Mouse (Mus musculus): Measurements from ENCODE around the gene Klf4.

Klf4 gene

DNA sequence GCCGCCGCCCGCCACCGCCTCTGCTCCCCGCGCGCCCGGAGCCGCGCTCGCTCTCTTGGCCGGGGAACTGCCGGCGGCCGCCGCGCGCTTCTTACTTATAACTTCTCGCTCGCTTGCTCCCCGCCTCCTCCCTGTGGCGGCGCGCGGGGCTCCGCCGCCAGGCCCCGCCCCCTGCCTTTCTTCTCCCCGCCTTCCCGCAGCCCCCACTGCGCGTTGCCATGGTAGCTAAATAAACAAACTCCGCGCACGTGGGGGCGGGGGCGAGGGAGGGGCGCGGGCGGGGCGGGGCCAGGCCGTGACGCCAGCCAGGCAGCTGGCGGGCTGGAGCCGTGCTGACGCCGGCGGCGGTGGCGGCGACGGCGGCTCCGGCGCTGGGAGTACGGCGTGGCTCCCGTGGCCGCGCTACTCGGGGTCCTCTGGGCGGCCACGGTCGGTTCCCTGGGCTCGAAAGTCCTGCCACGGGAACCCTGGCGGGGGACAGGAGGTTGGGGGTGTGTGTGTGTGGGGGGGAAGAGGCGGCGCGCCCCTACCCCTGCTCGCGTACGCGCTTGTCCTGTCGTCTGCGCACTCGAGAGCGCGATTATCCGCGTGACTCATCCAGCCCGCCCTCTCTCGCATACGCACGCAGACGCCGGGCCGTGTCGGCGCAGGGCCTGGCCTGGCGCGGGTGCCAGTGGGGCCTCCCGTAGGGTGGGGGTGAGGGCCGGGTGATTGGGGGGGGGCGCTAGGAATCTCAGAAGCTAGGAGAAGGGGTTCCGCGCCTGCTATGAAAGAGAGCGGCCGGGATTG, at the start of gene Klf4:
Gene Klf4, minus strand, starts transcription at position 60 of the 789 bp plus-strand sequence.
- in situ Hi-C loops (cut with MboI, MseI), result loop anchor here (10.0 kb wide), 1 partner anchor 1142 kb away; no protein-coding TSS in a partner anchor

DNA sequence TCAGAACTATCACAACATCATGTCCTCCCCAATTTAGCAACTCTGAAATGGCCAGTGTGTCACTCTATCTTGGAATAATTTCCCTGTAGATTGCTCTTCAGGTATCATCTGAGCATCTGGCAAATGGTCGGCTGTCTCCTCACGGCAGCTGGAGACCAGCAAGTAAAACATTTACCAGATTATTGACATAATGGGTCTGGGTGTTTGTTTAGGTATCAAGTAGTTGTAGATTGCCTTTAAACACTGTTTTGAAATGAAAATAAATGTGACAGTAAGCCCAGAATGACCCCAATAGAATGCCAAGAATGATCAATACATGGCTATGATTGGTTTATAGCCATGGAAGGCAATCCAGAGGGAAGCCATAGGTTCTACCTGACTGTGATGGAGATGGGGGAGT, 39.2 kb upstream of the Klf4 start:
- in situ Hi-C loops (cut with MboI, MseI), result no loop called here

DNA sequence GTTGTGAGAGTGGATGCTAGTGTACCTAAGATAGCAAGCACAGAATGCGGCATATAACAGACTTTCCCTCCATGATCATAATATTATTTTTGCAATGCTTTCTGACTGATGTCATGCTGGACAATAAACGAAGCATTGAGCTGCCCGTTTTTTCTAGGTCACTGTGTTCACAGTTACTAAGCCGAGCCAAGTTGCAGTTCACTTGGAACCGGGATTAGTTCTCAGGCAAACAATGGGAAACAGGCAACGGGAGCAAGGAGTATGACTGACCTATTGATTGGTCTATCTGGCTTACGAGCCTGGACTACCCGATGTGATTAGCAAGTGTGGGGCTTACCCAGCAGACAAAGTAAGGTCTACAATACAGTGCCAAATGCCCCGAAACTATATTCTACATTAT, 35.7 kb upstream of the Klf4 start:
- in situ Hi-C loops (cut with MboI, MseI), result loop anchor here (10.0 kb wide), 1 partner anchor 1803 kb away; no protein-coding TSS in a partner anchor

DNA sequence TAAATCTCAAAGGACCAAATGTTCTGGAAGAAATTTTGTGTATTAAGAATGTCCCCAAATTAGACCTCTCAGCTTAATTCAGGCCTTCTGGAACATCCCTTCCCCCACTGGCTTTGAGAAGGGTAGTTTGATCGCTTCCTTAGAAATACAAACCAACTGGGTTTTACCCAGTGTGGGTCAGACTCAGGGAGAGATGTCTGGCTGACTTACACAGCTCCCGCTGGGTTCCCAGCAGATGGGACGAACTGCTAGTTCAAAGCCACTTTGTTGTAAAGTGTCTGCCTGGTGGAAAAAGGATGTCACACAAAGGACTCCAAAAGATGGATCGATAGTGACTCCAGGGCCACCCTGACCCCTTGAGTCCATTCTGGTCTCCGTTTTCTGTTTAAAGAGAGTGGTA, 35.3 kb upstream of the Klf4 start:
- in situ Hi-C loops (cut with MboI, MseI), result loop anchor here (10.0 kb wide), 1 partner anchor 1803 kb away; no protein-coding TSS in a partner anchor

DNA sequence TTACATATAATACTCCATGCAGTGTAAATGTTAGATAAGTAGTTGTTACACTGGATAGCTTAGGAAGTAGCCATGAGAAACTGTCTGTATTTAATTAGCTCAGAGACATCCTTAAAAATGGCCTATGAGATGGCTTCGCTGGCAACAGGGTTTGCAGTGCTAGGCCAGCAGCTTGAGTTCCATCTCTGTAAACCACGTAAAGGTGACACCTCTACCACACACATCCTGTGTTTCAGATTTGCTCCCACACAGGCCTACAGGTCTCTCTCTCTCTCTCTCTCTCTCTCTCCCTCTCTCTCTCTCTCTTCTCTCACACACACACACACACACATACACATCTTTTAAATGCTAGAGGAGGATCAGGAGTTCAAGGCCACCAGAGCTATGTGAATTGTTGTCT, 32.1 kb upstream of the Klf4 start:
- in situ Hi-C loops (cut with MboI, MseI), result loop anchor here (10.0 kb wide), 1 partner anchor 1800 kb away; no protein-coding TSS in a partner anchor

DNA sequence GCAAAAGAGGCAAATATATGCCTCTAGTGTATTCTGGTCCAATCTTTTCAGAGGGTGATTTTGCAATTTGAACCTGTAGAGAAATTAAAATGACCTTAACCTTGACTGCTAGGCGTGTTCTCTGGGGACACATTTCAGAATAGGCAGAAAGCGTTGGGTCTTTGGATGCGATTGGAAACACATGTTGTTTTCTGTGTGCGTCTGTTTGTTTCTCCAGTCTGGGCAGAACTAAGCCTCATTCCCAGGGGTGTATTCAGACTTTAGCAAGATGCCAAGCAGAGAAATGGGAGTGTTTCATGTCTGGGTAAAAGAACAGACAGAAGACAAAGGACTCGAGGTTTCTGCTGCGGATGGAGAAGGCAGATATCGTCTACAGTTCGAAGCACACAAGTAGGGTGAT, 30.8 kb upstream of the Klf4 start:
- in situ Hi-C loops (cut with MboI, MseI), result loop anchor here (10.0 kb wide), 1 partner anchor 1798 kb away; no protein-coding TSS in a partner anchor

DNA sequence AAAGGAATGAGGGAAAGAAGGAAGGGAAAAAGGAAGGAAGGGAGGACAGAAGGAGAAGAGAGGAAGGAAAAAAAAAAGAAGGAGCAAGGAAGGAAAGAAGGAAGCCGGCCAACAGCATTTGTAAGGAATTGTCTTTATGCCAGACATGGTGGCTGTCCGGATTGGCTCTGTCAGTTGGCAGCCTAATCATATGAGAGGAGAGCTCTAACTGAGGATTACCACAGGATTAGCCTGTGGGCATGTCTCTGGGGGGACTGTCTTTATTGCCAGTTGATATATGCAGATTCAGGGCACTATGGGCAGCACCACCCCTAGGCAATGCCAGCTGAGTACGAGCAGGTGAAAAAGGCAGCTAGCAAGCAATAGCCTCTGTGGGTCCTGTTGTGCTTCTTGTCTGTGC, 29.8 kb upstream of the Klf4 start:
- in situ Hi-C loops (cut with MboI, MseI), result loop anchor here (10.0 kb wide), 1 partner anchor 1797 kb away; no protein-coding TSS in a partner anchor

DNA sequence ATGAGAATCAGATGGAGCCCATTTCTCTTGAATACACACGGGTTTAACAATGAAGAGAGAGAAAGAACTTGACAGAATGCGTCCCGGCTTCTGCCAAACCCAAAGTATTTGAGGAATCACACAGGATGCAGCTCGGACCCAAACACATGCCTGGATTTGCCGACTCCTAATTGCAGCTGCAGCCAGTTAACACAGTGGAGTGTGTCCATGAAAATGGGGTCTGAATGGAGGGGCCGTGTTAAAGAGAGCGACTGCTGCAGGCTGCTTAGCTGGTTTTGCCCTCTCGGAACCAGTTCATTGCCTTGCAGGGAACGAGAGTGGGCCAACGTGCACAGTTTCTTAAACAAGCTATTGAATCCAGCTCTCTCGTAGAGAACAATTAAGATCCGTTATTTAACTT, 14.6 kb upstream of the Klf4 start:
- in situ Hi-C loops (cut with MboI, MseI), result loop anchor here (10.0 kb wide), 1 partner anchor 62 kb away; no protein-coding TSS in a partner anchor

DNA sequence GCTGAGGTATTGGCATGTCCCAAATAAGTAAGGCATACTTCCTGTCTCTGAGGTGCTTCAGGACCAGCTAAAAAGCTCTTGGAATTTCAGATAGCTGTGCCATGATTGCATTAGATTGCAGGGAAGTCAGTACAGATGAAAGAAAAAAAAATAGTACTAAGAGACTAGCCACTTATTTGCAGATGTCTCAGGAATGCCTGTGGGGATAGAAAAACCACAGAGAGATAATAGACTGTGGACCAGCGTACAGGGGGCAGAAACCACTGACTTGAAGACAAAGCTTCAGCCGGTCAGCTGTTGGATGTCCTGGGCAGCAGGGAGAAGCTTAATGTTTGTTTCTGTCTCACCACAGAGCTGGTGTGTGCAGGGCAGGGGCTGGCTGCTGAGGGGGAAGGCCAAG, 10.5 kb upstream of the Klf4 start:
- in situ Hi-C loops (cut with MboI, MseI), result loop anchor here (10.0 kb wide), 1 partner anchor 58 kb away; no protein-coding TSS in a partner anchor

DNA sequence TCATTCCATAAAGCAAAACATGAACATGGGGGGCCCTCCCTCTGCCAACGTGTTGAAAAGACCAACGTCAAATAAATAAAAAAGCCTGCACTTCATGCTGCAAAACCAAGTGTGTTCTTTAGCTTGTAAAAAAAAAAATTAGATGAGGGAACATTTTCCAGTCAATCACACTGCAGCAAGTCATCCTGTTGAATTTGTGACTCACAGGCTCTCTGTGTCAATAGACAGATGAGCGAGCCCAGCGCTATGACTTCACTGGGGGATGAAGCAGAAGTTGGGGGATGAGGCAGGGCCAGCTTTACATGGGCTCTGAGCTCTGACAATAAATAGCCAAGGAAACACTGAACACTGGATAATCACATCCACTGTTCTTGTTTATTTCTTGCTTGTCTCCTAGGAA, 9.4 kb upstream of the Klf4 start:
- in situ Hi-C loops (cut with MboI, MseI), result loop anchor here (10.0 kb wide), 1 partner anchor 57 kb away; no protein-coding TSS in a partner anchor

DNA sequence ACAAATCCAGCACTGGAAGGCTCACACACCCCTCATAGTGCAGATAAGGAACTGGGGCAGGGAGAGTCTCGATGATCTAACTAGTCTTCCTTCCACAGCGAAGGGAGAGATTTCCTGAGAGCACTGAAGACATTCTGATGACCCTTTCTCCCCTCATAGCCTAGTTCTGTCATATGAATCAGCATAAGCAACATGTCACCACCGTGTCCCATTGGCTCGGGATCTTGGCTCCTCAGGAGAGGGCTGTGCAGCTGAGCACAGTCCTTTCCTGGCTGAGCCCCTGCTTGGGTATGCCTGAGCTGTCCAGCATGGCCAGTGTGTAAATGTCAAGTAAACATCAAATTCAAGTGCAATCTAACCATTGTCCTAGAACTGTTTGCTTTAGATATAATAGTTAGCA, 9.0 kb upstream of the Klf4 start:
- in situ Hi-C loops (cut with MboI, MseI), result loop anchor here (10.0 kb wide), 1 partner anchor 56 kb away; no protein-coding TSS in a partner anchor

DNA sequence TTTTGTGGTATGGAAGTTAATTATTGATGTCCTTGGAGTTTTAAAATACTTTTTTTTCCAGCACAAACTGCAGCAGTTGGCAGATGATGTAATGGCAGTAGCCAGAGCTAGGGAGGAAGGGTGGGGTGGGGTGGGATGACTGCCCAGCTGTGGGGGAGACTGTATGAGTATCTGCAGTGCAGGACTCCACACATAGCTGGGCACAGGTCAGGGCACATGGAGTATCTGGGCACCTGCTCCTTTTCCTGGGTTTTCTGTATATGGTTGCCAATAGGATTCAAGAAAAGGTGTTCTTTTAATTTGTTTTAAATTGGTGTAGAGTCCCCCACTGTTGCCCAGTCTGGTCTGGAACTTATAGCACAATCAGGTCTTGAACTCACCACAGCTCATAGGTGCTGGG, 2.7 kb upstream of the Klf4 start:
- in situ Hi-C loops (cut with MboI, MseI), result loop anchor here (10.0 kb wide), 1 partner anchor 1140 kb away; no protein-coding TSS in a partner anchor

DNA sequence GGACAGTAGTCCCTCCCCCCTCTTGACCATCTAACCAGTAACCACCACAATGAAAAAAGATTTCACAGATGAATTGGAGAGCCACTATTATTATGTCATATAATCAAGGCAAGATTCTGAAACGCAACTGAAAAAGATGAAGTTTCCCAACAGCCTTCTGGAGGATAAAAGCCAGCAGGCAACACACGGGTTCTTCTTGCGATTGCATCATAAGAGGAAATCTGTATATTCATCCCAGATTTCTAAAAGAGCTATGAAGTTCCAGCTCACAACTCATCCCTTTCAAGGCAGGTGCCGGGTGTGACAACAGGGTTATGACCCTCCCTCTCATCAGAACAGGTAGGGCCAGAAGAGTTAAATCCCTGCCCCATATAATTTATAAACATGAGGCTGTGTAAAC, 2.2 kb upstream of the Klf4 start:
- in situ Hi-C loops (cut with MboI, MseI), result loop anchor here (10.0 kb wide), 1 partner anchor 1140 kb away; no protein-coding TSS in a partner anchor

DNA sequence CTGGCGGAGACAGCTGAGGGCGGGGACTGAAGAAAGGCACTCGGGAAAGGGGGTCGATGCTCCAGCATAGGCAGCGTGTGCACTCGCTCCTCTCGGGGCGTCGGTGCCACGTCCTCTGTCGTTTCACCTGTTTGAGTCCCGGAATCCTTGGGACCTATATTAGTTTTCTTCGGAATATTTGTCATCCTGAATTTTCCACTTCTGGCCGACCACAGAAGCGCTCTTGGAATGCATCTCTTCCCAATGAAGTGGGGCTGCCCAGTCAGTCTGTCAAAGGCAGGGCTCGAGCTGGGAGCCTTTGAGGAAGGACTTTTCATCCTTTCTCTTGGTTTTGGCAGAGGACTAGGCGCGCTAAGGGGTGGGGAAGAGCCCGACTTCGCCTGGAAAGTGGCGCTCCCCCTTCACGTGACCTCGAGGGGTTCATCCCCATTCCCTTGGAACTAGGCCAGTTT, 1.6 kb upstream of the Klf4 start:
- in situ Hi-C loops (cut with MboI, MseI), result loop anchor here (10.0 kb wide), 1 partner anchor 1141 kb away; no protein-coding TSS in a partner anchor

DNA sequence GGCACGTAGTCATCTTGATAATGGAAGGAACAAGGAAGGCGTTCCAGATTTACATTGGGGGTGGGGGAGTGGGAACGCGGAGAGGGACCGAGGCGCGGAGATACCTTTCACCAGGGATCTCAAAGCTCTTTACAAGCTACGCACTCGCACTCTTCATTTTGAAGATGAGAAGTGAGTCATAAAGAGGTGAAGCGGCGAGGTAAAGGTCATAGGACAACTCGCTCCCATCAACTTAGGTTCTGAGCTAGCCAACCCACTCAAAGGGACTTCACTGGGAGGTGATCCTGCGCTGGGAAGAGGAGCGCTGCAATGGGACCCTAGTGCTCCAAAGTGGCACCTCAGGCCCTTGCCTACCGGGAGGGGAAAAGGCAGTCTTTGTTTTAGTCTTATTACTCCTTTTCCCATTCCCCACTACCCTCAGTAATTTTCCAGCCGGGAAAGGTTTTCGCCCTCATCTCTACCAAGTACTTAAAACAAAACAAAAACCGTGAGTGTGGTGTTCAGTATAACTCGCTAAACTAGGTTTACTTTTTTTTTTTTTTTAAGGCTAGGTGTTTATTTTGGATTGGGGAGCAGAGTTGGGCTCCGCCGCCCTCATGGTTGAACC, 1.0 kb upstream of the Klf4 start:
- in situ Hi-C loops (cut with MboI, MseI), result loop anchor here (10.0 kb wide), 1 partner anchor 1142 kb away; no protein-coding TSS in a partner anchor

DNA sequence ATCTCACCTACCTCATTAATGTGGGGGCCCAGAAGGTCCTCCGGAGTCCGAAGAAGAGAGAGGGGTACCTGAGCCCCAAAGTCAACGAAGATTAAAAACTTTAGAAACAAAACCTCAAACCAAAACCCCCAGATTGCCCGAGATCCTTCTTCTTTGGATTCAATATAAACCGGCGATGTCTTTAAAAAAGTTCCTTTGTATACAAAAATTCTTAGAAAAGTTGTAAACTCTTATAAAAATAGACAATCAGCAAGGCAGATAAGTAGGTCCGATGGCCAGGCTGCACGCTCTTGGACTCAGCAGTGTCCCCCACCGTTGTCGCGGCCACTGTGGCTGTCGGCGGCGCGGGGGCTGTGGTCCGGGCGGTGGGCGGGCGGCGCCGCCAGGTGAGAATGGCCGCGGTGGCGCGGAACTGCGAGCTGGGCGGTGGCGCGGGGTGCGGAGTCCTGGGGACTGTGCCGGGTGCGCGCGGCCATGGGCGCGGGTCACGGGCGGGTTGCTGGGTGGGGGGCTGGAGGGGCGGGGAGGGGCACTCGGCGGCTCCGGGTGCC, 335 bp downstream of the Klf4 start:
- in situ Hi-C loops (cut with MboI, MseI), result loop anchor here (10.0 kb wide), 1 partner anchor 1143 kb away; no protein-coding TSS in a partner anchor

DNA sequence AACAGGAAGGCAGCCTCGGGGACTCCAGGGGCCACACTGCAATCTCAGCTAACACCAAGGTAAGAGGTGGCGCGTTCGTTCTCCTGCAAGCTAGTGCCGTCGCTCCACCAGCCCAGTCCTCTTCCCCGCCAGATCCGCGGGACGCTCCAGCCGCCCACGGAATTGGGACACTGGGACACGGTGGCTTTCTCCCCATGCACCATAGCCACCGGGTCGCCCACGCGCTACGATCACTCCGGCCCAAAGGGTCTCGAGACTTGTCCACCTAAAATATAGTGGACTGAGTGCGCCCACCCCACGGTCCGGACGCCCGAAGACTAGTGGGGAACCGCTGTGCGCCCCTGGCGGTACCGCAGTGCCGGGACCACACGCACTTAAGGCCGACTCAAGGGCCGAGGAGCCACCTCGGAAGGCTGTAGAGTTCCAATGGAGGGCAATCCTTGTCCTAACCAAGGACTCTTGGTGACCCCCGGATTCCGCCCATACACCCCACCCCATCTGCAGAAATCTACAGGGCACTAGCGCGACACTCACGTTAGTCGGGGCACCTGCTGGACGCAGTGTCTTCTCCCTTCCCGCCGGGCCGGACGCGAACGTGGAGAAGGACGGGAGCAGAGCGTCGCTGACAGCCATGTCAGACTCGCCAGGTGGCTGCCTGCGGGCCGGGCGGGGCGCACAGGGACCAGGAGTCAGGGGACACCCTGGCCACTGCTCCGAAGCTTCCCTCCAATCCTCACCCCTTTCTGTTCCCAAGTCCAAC, 990 bp downstream of the Klf4 start:
- in situ Hi-C loops (cut with MboI, MseI), result loop anchor here (10.0 kb wide), 1 partner anchor 1144 kb away; no protein-coding TSS in a partner anchor

DNA sequence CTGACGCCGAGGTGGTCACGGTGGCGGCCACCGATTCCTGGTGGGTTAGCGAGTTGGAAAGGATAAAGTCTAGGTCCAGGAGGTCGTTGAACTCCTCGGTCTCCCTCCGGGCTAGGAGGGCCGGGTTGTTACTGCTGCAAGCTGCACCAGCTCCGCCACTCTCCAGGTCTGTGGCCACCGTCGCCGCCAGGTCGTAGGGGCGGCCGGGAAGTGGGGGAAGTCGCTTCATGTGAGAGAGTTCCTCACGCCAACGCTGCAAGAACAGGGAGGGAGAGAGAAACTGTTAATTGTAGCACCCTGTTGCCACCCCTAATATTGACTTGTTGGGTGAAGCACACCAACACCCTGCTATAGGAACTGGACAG, 1.6 kb downstream of the Klf4 start:
- in situ Hi-C loops (cut with MboI, MseI), result loop anchor here (10.0 kb wide), 1 partner anchor 1144 kb away; no protein-coding TSS in a partner anchor

DNA sequence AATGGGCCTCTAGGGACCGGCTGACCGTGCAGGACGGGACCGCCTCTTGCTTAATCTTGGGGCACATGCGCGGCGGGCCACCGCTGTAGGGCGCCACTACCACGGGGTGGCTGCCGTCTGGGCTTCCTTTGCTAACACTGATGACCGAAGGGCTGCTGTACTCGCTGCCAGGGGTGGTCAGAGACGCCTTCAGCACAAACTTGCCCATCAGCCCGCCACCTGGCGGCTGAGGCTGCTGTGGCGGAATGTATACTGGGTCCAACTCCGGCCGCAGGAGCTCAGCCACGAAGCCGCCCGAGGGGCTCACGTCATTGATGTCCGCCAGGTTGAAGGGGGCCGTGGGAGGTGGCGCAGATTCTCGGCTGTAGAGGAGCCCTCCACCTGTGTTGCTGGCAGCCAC, 2.0 kb downstream of the Klf4 start:
- in situ Hi-C loops (cut with MboI, MseI), result loop anchor here (10.0 kb wide), 1 partner anchor 1145 kb away; no protein-coding TSS in a partner anchor

DNA sequence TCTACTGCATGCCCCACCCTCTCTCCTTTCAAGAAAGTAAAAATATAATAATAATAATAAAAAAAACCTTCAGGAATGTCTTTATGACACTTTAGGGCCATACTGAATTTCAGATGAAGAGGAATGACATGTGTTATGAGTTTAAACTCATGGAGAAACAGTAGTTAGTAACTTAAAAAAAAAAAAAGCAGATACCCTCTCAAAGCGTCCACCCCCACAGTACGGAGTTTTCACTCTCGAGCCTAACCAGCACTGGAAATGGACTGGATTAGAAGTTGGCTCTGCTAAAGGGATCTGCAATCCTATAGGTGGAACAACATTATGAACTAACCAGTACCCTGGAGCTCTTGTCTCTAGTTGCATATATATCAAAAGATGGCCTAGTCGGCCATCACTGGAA, 3.9 kb downstream of the Klf4 start:
- in situ Hi-C loops (cut with MboI, MseI), result loop anchor here (5.0 to 10.0 kb wide), 2 partner anchors 686 to 964 kb away; no protein-coding TSS in a partner anchor

DNA sequence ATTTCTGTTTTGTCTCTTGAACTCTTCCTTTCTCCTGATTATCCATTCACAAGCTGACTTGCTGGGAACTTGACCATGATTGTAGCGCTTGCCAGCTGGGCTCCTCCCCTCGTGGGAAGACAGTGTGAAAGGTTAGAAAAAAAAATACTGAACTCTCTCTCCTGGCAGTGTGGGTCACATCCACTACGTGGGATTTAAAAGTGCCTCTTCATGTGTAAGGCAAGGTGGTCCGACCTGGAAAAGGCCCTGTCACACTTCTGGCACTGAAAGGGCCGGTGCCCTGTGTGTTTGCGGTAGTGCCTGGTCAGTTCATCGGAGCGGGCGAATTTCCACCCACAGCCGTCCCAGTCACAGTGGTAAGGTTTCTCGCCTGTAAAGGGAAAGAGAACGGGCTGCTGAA, 4.3 kb downstream of the Klf4 start:
- in situ Hi-C loops (cut with MboI, MseI), result loop anchor here (5.0 to 10.0 kb wide), 2 partner anchors 687 to 964 kb away; no protein-coding TSS in a partner anchor

Measured in regulatory T cell (primary cell).